Mouse (Mus musculus) liver, adult 2 months (tissue): ENCODE data around the gene Mip. TPM values are rescaled to one million over a fixed set of nuclear protein-coding genes. Genes with fewer than 3 reads are reported as not detected.

Source experiments
- DNase-seq: peaks from one replicate; pipeline ENCODE4 v3.0.0-alpha.2; 2011; ENCODE audit warnings: low read depth, low spot score; ENCODE audit errors: extremely low read depth
- H3K27ac ChIP-seq: fragments of 200-500 bp; replicated peaks from 2 replicates; pipeline ENCODE4 v1.5.1; 2012; ENCODE audit warnings: low read depth, mild to moderate bottlenecking, control low read depth, inconsistent platforms, low read length; ENCODE audit not compliant: insufficient read depth
- H3K27me3 ChIP-seq: fragments of 200-500 bp; 2 replicates; pipeline ENCODE4 v1.6.1; 2012; ENCODE audit warnings: mild to moderate bottlenecking, moderate library complexity, low read length, inconsistent platforms; ENCODE audit not compliant: control insufficient read depth, insufficient read depth
- H3K36me3 ChIP-seq: fragments of 200-500 bp; 2 replicates; pipeline ENCODE4 v1.6.1; 2012; ENCODE audit warnings: low read length, inconsistent platforms; ENCODE audit not compliant: control insufficient read depth, insufficient read depth
- H3K4me1 ChIP-seq: fragments of 200-500 bp; 2 replicates; pipeline ENCODE4 v1.6.1; 2011; ENCODE audit warnings: low read length; ENCODE audit not compliant: control insufficient read depth, insufficient read depth
- H3K4me3 ChIP-seq: fragments of 200-500 bp; 2 replicates; pipeline ENCODE4 v1.5.1; 2011; ENCODE audit warnings: low read depth, mild to moderate bottlenecking, control low read depth, low read length, moderate library complexity; ENCODE audit not compliant: insufficient read depth
- H3K79me2 ChIP-seq: fragments of 200-500 bp; 2 replicates; pipeline ENCODE4 v1.6.1; 2012; ENCODE audit warnings: inconsistent platforms, mild to moderate bottlenecking, low read length, moderate library complexity; ENCODE audit not compliant: control insufficient read depth, insufficient read depth
- H3K9ac ChIP-seq: fragments of 200-500 bp; 2 replicates; pipeline ENCODE4 v1.6.1; 2012; ENCODE audit warnings: low read depth, mild to moderate bottlenecking, control low read depth, inconsistent platforms, low read length
- CTCF ChIP-seq: fragments of 200-500 bp; IDR thresholded peaks from 2 replicates; pipeline ENCODE4 v1.5.1; 2011; ENCODE audit warnings: low read depth, low read length, control low read depth
- POLR2A ChIP-seq: fragments of 200-500 bp; IDR thresholded peaks from 2 replicates; pipeline ENCODE4 v1.6.1; 2011; ENCODE audit warnings: low read length, control low read depth; ENCODE audit not compliant: insufficient read depth; ENCODE audit errors: extremely low read depth
- WGBS: fragments of 180-500 bp; shearing (Covaris S2); methylation state at CpG from one replicate; pipeline ENCODE4 v1.1.7; 2018; 5-methylcytosine and 5-hydroxymethylcytosine counted together
- polyA plus RNA-seq: library from polyadenylated mRNA; depleted of rRNA; stranded (reverse); fragments of >200 nt; gene quantifications from 2 replicates; pipeline ENCODE4 v1.2.3, GENCODE M21; 2012
- total RNA-seq: library from RNA; depleted of rRNA; stranded (reverse); fragments of >200 nt; gene quantifications from 2 replicates; pipeline ENCODE4 v1.2.3, GENCODE M21; 2014

The Mip gene
- total and polyA plus RNA-seq, 2 experiments: not detected

- peaks cover 19% of the 10 kb centered on the region for H3K4me1 ChIP-seq
- WGBS: 74% methylated on average over 11 of the region's 11 CpGs
These were observed 16.2 kb upstream of the Mip start for GRCm38 (mm10) chr10:128209311-128210009.

DNA sequence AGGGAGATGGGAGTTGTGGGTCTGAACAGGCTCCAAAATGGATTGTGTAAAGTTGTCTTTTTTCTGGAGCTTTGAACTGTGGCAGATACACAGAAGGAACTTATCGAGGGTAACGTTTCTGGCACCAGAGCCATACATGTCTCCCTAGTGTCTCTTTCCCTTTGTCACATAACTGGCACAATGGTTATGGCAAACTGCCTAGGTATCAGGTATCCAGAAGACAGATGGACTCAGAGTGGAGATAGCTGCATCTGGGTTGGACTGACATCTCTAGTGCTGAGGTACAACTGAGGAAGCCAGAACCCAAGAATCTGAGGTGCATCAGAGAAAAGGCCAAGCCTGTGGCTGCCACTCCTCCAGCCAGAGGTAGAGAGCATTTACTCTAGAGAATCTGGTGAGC lies 15.5 kb upstream of the Mip start:
- peak; percentile 68 for DNase-seq
- H3K36me3 ChIP-seq: peaks cover 38% of the 10 kb centered on the region
- TF ChIP-seq POLR2A (no peak), CTCF (no peak)
- H3K79me2 ChIP-seq: no peaks in the 10 kb centered on the region
- peak overlapping the region; percentile 89 for H3K27ac ChIP-seq
- peaks cover 13% of the 10 kb centered on the region for H3K4me1 ChIP-seq
- WGBS: 26% methylated on average over 2 of the region's 2 CpGs
- peak overlapping the region; percentile 79 for H3K9ac ChIP-seq
- H3K27me3 ChIP-seq: no peaks in the 10 kb centered on the region
- peak overlapping the region; percentile 14 for H3K4me3 ChIP-seq

More at GRCm38 (mm10) chr10:128209311-128210009, 16.2 kb upstream of the Mip start:
- peak; percentile 50 for DNase-seq
- TF ChIP-seq CTCF: no peak
- no peak for TF ChIP-seq POLR2A
- H3K9ac ChIP-seq: peak overlapping the region; percentile 16
- H3K27me3 ChIP-seq: no peaks in the 10 kb centered on the region
- no peaks in the 10 kb centered on the region for H3K79me2 ChIP-seq
- H3K4me3 ChIP-seq: no peak overlapping the region
- H3K36me3 ChIP-seq: peaks cover 38% of the 10 kb centered on the region
- peak overlapping the region; percentile 33 for H3K27ac ChIP-seq

GRCm38 (mm10) chr10:128210954-128211353 lies 14.7 kb upstream of the Mip start:
- peaks cover 32% of the 10 kb centered on the region for H3K36me3 ChIP-seq
- no peaks in the 10 kb centered on the region for H3K79me2 ChIP-seq
- 6% methylated on average over 14 of the region's 14 CpGs for WGBS
- peak overlapping the region; percentile 65 for H3K4me3 ChIP-seq
- H3K4me1 ChIP-seq: peaks cover 10% of the 10 kb centered on the region; the same call in 1 of the 2 replicates
- peak overlapping the region; percentile 79 for H3K9ac ChIP-seq
- peak; percentile 88 for DNase-seq
- H3K27me3 ChIP-seq: no peaks in the 10 kb centered on the region
- peak overlapping the region; percentile 89 for H3K27ac ChIP-seq
- peak; percentile 48; the same call in 1 of the 2 replicates for TF ChIP-seq POLR2A
- no peak for TF ChIP-seq CTCF

GRCm38 (mm10) chr10:128211390-128212108 lies 14.1 kb upstream of the Mip start, which contains the start of gene Spryd4:
TSS of gene Spryd4 (minus strand) at chr10:128211807.
- WGBS: under 1% methylated on average over 30 of the region's 30 CpGs
- Histone ChIP-seq H3K4me3 (peak within 1 kb of the TSS; percentile 65), H3K27ac (peak within 1 kb of the TSS; percentile 89), H3K27me3 (no peaks in the 10 kb centered on the region), H3K9ac (peak within 1 kb of the TSS; percentile 79), H3K36me3 (peaks cover 26% of the 10 kb centered on the region), H3K79me2 (no peaks in the 10 kb centered on the region), H3K4me1 (peaks cover 10% of the 10 kb centered on the region; the same call in 1 of the 2 replicates)
- TF ChIP-seq POLR2A (peak; percentile 94), CTCF (no peak)
- peak; percentile 88 for DNase-seq

- Histone ChIP-seq H3K36me3 (peaks cover 22% of the 10 kb centered on the region), H3K27ac (peak overlapping the region; percentile 47), H3K9ac (no peak overlapping the region), H3K79me2 (no peaks in the 10 kb centered on the region), H3K4me1 (peaks cover 10% of the 10 kb centered on the region; the same call in 1 of the 2 replicates), H3K4me3 (peak overlapping the region; percentile 65; the same call in 1 of the 2 replicates), H3K27me3 (no peaks in the 10 kb centered on the region)
- TF ChIP-seq CTCF: no peak
- no peak for TF ChIP-seq POLR2A
- WGBS: 29% methylated on average over 6 of the region's 6 CpGs
- peak; percentile 23 for DNase-seq
These were observed 13.5 kb upstream of the Mip start for GRCm38 (mm10) chr10:128212148-128212547.
